Mouse (Mus musculus) induced T-regulatory cell, adult 2 months (primary cell): ENCODE measurements around the gene Slc18b1.
A peak's percentile ranks its signal among the peaks of the same experiment; 100 is the strongest.
"Not testable (repeated sequence)": the region's sequence is repeated elsewhere in the genome, so short reads cannot be mapped to it uniquely, and the experiment has no call there.

ENCODE experiments used
- DNase-seq: peaks from one replicate; pipeline ENCODE4 v3.0.0-alpha.2; 2012; ENCODE audit warnings: low read depth

Slc18b1 gene

GRCm38 (mm10) chr10:23796551-23797503, at the start of gene Slc18b1:
TSS of gene Slc18b1 (plus strand) at chr10:23796986.
- DNase-seq, result no peak

GRCm38 (mm10) chr10:23754166-23754565, 42.6 kb upstream of the Slc18b1 start:
- no peak for DNase-seq

- DNase-seq, result peak; percentile 29
Observed at GRCm38 (mm10) chr10:23777288-23777945, 19.4 kb upstream of the Slc18b1 start.

GRCm38 (mm10) chr10:23780539-23781275, 16.1 kb upstream of the Slc18b1 start:
- DNase-seq, result peak; percentile 22

- DNase-seq, result no peak
Observed at GRCm38 (mm10) chr10:23781760-23782735, 14.7 kb upstream of the Slc18b1 start.

- DNase-seq, result no peak
Observed at GRCm38 (mm10) chr10:23782855-23783492, 13.8 kb upstream of the Slc18b1 start.

- peak; percentile 16 for DNase-seq
Observed at GRCm38 (mm10) chr10:23783493-23783884, 13.3 kb upstream of the Slc18b1 start.

GRCm38 (mm10) chr10:23784121-23784520, 12.7 kb upstream of the Slc18b1 start:
- peak; percentile 19 for DNase-seq

GRCm38 (mm10) chr10:23785599-23785998, 11.2 kb upstream of the Slc18b1 start:
- not testable (repeated sequence) for DNase-seq

- no peak for DNase-seq
Observed at GRCm38 (mm10) chr10:23786040-23786439, 10.7 kb upstream of the Slc18b1 start.

GRCm38 (mm10) chr10:23786631-23787038, 10.2 kb upstream of the Slc18b1 start:
- DNase-seq, result peak; percentile 51

- peak; percentile 100 for DNase-seq
Observed at GRCm38 (mm10) chr10:23787062-23787821, 9.5 kb upstream of the Slc18b1 start, which contains the start of gene Rps12. TSS of gene Rps12 (minus strand) at chr10:23787275.

- peak; percentile 52 for DNase-seq
Observed at GRCm38 (mm10) chr10:23788056-23788600, 8.7 kb upstream of the Slc18b1 start.

GRCm38 (mm10) chr10:23795871-23796520, 790 bp upstream of the Slc18b1 start:
- DNase-seq, result no peak

- DNase-seq, result no peak
Observed at GRCm38 (mm10) chr10:23797606-23798005, 820 bp downstream of the Slc18b1 start.

GRCm38 (mm10) chr10:23798142-23798541, 1.4 kb downstream of the Slc18b1 start:
- no peak for DNase-seq

GRCm38 (mm10) chr10:23799933-23800332, 3.1 kb downstream of the Slc18b1 start:
- no peak for DNase-seq

GRCm38 (mm10) chr10:23802911-23803310, 6.1 kb downstream of the Slc18b1 start:
- no peak for DNase-seq

GRCm38 (mm10) chr10:23804665-23805064, 7.9 kb downstream of the Slc18b1 start:
- DNase-seq, result no peak
